Mouse (Mus musculus) C2C12 (cell line): ENCODE data around the gene Mcts2. TPM values are rescaled to one million over a fixed set of nuclear protein-coding genes. Genes with fewer than 3 reads are reported as not detected.

ENCODE experiments used
- H3K27me3 ChIP-seq: one replicate; pipeline ENCODE4 v1.6.1; 2011; ENCODE audit not compliant: control insufficient read depth, insufficient read depth, insufficient read length
- H3K36me3 ChIP-seq: one replicate; pipeline ENCODE4 v1.6.1; 2011; ENCODE audit not compliant: control insufficient read depth, insufficient read depth
- H3K4me3 ChIP-seq: one replicate; pipeline ENCODE4 v1.5.1; 2011; ENCODE audit warnings: mild to moderate bottlenecking, control low read depth; ENCODE audit not compliant: poor library complexity, insufficient read depth, severe bottlenecking
- H3K79me2 ChIP-seq: one replicate; pipeline ENCODE4 v1.6.1; 2011; ENCODE audit not compliant: control insufficient read depth, insufficient read depth
- H3K79me3 ChIP-seq: one replicate; pipeline ENCODE4 v1.6.1; 2011; ENCODE audit warnings: low read depth, control low read depth
- H3ac ChIP-seq: one replicate; pipeline ENCODE3; 2011; ENCODE audit warnings: low read depth; ENCODE audit not compliant: control insufficient read depth, insufficient read length
- CEBPB ChIP-seq: IDR thresholded peaks from one replicate; pipeline ENCODE4 v1.6.1; 2011; ENCODE audit warnings: low read depth, mild to moderate bottlenecking, control low read depth, moderate library complexity
- CTCF ChIP-seq: IDR thresholded peaks from one replicate; pipeline ENCODE4 v1.5.1; 2011; ENCODE audit not compliant: control insufficient read depth, insufficient read depth, insufficient read length
- FOSL1 ChIP-seq: IDR thresholded peaks from one replicate; pipeline ENCODE4 v1.8.0; 2011; ENCODE audit warnings: mild to moderate bottlenecking, low read length; ENCODE audit not compliant: poor library complexity, insufficient read depth, severe bottlenecking
- MAX ChIP-seq: IDR thresholded peaks from one replicate; pipeline ENCODE4 v1.6.1; 2011; ENCODE audit warnings: mild to moderate bottlenecking, control low read depth
- MYOD1 ChIP-seq: IDR thresholded peaks from one replicate; pipeline ENCODE4 v1.6.1; 2011; ENCODE audit warnings: low read depth; ENCODE audit not compliant: control insufficient read depth, insufficient read length
- MYOG ChIP-seq: IDR thresholded peaks from one replicate; pipeline ENCODE4 v1.6.1; 2011; ENCODE audit not compliant: control insufficient read depth, insufficient read length; ENCODE audit errors: extremely low read depth
- USF1 ChIP-seq: IDR thresholded peaks from one replicate; pipeline ENCODE4 v1.6.1; 2011; ENCODE audit warnings: low read depth, mild to moderate bottlenecking, control low read depth, moderate library complexity
- polyA plus RNA-seq: library from polyadenylated mRNA; unstranded; fragments of >200 nt; fragmentation: generic; extraction: Trizol; gene quantifications from one replicate; pipeline ENCODE4 v1.2.1, GENCODE M21; 2012; ENCODE audit warnings: missing spikeins

Mcts2 gene
- polyA plus RNA-seq, 1 experiment, result 24.7 TPM

DNA sequence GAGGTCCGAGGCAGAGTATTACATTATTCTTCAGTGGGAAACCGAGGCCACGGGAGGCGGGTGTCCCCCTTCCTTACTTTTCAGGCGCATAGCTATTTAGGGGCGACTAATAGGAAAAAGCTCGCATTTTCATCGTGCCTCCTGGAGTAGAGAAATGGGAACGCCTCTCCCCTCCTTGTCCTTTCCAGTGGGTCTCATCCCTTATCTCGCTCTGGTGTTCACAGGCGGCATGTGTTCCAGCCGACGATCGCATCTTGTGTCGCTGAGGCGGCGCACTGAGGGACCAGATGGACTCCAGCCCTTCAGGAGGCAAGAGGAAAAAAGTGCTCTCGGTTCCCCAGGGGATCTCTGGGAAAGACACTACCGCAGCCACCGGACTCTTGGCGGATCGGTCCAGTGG lies 49.9 kb downstream of the Mcts2 start:
- Histone ChIP-seq H3K79me2 (peaks cover 45% of the 10 kb centered on the region), H3K27me3 (no peaks in the 10 kb centered on the region), H3K36me3 (peaks cover 17% of the 10 kb centered on the region), H3ac (peak overlapping the region; percentile 92), H3K4me3 (peak overlapping the region; percentile 93), H3K79me3 (peaks cover 28% of the 10 kb centered on the region)
- no peak for TF ChIP-seq FOSL1
- no peak for TF ChIP-seq MAX
- no peak for TF ChIP-seq MYOG
- no peak for TF ChIP-seq MYOD1
- TF ChIP-seq CTCF, result no peak
- no peak for TF ChIP-seq CEBPB
- no peak for TF ChIP-seq USF1

Other genes starting within 250 kb of the Mcts2 start
- gene Defb23, start 222.4 kb upstream of the Mcts2 start, polyA plus RNA-seq, result not detected
- gene Defb20, start 210.0 kb upstream of the Mcts2 start, polyA plus RNA-seq, result not detected
- not detected for gene Defb22, start 196.9 kb upstream of the Mcts2 start, polyA plus RNA-seq
- not detected for gene Defb26, start 175.3 kb upstream of the Mcts2 start, polyA plus RNA-seq
- gene Defb28, start 168.8 kb upstream of the Mcts2 start, polyA plus RNA-seq, result 0.57 TPM
- gene Defb29, start 146.9 kb upstream of the Mcts2 start, polyA plus RNA-seq, result not detected
- not detected for gene Gm17416, start 117.7 kb upstream of the Mcts2 start, polyA plus RNA-seq
- not detected for gene Defb21, start 114.3 kb upstream of the Mcts2 start, polyA plus RNA-seq
- gene Defb19, start 106.7 kb upstream of the Mcts2 start, polyA plus RNA-seq, result not detected
- not detected for gene Defb45, start 87.6 kb upstream of the Mcts2 start, polyA plus RNA-seq
- not detected for gene Defb36, start 82.7 kb upstream of the Mcts2 start, polyA plus RNA-seq
- gene Defb25, start 64.0 kb upstream of the Mcts2 start, polyA plus RNA-seq, result 3.6 TPM
- gene Rem1, start 60.1 kb upstream of the Mcts2 start, polyA plus RNA-seq, result 38.7 TPM
- 136 TPM for gene H13, start 17.6 kb upstream of the Mcts2 start, polyA plus RNA-seq
- gene Id1, start 49.2 kb downstream of the Mcts2 start, polyA plus RNA-seq, result 503 TPM
- gene Cox4i2, start 67.1 kb downstream of the Mcts2 start, polyA plus RNA-seq, result 0.39 TPM
- 67.3 TPM for gene Bcl2l1, start 144.7 kb downstream of the Mcts2 start, polyA plus RNA-seq
- gene Tpx2, start 160.9 kb downstream of the Mcts2 start, polyA plus RNA-seq, result 54.8 TPM
- gene Mylk2, start 224.3 kb downstream of the Mcts2 start, polyA plus RNA-seq, result 3.9 TPM
- gene Foxs1, start 246.2 kb downstream of the Mcts2 start, polyA plus RNA-seq, result 55.0 TPM